Mouse (Mus musculus) right cerebral cortex, adult 2 months (tissue): Measurements from ENCODE around the gene Hist1h2ao.
"Not testable (repeated sequence)": the region's sequence is repeated elsewhere in the genome, so short reads cannot be mapped to it uniquely, and the experiment has no call there.

ENCODE experiments used
- DNase-seq, 2 experiments: peaks; one replicate each; pipeline ENCODE4 v3.0.0; 2021 to 2022; ENCODE audit warnings: low spot score in 2 of 2

Hist1h2ao gene

DNA sequence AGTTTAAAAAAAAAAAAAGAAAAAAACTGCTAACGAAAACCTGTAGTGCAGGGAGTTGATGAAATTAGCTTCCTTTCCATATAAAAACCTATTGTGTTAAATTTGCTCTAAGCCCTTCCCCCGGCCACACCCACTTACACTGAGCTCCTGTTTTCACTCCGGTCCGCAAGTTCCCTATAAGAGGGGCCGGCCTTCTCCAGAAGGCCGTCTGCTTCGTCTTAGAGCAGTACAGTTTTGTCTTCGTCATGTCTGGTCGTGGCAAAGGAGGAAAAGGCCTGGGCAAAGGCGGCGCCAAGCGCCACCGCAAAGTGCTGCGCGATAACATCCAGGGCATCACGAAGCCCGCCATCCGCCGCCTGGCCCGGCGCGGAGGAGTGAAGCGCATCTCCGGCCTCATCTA lies 1.3 kb downstream of the Hist1h2ao start, which contains the start of gene Hist1h4m:
Hist1h4m (plus strand) TSS at position 208 of the 400 bp plus-strand sequence.
- peak; percentile 54 to 56 for DNase-seq

DNA sequence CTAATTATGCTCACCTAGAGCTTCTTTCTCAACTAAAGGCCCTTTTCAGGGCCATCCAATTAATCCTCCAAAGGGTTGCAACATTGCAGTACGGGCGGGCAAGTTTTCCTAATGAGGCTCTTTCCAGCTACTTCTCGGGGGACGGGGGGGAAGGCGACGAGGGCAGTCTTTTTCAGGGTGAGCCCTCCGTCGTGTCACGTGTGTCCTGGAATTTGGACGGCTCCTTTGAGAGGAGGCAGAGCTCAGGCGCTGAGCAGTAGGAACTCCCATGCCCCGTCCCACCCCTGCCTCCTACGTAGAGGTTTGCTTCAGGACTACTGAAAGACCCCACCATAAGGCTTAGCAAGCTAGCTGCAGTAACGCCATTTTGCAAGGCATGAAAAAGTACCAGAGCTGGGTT lies 1.8 kb downstream of the Hist1h2ao start:
- not testable (repeated sequence) for DNase-seq

DNA sequence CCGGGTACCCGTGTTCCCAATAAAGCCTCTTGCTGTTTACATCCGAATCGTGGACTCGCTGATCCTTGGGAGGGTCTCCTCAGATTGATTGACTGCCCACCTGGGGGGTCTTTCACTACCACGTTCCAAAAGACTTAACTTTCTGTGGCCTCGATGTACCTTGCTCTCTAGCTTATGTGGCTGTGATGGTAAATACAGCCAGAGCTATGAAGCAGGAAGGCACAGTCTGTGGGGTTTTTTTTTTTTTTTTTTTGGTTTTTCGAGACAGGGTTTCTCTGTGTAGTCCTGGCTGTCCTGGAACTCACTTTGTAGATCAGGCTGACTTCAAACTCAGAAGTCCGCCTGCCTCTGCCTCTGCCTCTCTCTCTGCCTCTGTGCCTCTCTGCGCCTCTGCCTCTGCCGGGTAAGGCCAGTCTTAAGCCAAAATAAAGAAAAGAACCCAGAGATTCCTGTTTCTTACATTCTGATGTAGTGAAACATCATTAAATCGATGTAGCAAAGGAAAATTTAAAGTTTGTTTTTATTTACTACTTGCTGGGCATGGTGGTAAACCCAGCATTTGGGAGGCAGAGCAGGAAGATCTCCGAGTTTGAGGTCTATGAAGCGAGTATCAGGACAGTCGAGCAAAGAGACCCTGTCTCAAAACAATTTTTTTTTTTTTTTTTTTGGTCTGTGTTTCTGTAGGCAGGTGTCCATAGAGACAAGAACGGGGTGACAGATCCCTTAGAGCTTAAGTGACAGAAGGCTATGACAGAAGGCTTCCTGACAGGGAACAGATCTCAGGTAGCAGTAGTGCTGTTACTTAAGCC lies 10.0 kb downstream of the Hist1h2ao start:
- DNase-seq, result not testable (repeated sequence)

DNA sequence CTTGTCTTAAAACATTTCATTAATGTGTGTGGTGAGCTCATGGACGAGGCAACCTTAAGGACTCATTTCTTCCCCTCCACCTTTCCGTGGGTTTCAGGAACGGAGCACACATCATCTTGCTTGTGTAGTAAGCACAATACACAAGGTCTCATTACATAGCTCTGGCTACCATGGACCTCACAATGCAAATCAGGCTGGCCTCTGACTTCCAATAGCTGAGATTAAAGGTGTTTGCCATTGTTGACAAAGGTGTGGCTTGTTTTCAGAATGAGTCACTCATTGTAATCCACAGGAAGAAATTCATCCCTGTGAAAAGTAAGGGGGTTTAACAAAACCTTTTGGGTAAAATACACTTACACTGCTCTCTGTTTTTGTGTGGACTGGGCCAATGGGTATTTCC lies 18.2 kb downstream of the Hist1h2ao start:
- no peak for DNase-seq

DNA sequence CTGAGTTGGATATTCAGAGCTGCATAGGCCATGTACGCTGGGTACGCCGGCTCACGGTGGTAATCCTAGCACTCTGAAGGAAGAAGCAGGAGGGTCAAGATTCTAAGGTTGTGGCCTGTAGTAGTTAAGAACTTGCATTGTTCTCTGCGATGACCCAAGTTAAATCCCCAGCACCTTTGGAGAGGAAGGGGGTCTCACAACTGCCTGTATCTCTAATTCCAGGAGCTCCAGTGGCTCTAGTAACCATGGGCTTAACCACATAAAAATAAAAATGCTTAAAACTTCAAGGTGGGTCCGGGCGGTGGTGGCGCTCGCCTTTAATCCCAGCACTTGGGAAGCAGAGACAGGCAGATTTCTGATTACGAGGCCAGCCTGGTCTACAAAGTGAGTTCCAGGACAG lies 20.1 kb downstream of the Hist1h2ao start:
- no peak for DNase-seq

DNA sequence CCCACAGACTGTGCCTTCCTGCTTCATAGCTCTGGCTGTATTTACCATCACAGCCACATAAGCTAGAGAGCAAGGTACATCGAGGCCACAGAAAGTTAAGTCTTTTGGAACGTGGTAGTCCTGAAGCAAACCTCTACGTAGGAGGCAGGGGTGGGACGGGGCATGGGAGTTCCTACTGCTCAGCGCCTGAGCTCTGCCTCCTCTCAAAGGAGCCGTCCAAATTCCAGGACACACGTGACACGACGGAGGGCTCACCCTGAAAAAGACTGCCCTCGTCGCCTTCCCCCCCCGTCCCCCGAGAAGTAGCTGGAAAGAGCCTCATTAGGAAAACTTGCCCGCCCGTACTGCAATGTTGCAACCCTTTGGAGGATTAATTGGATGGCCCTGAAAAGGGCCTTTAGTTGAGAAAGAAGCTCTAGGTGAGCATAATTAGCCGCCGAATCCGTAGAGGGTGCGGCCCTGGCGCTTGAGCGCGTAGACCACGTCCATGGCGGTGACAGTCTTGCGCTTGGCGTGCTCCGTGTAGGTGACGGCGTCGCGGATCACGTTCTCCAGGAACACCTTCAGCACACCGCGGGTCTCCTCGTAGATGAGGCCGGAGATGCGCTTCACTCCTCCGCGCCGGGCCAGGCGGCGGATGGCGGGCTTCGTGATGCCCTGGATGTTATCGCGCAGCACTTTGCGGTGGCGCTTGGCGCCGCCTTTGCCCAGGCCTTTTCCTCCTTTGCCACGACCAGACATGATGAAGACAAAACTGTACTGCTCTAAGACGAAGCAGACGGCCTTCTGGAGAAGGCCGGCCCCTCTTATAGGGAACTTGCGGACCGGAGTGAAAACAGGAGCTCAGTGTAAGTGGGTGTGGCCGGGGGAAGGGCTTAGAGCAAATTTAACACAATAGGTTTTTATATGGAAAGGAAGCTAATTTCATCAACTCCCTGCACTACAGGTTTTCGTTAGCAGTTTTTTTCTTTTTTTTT lies 21.4 kb downstream of the Hist1h2ao start, which contains the start of gene Hist1h4n:
Hist1h4n (minus strand) TSS at position 779 of the 977 bp plus-strand sequence.
- peak; percentile 36 to 42 for DNase-seq

DNA sequence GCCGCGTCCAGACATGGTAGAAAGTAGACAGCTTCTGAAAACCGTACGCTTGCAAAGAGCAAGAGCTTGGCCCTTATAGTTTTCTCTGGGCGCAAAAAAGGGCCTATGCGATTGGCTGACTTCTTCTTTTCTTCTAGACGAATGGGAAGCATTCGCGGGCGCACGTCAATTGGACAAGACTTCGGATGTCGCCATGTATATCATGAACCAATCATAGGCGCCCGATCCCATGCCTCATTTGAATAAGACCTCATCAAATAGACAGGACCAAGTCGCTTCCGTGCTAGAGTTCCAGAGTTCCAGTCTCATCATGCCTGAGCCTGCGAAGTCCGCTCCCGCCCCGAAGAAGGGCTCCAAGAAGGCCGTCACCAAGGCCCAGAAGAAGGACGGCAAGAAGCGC lies 23.2 kb downstream of the Hist1h2ao start, which contains the start of the genes Hist1h2ap and Hist1h2br:
Hist1h2ap (minus strand) TSS at position 47 of the 400 bp plus-strand sequence.
Hist1h2br (plus strand) TSS at position 283 of the 400 bp plus-strand sequence.
- DNase-seq, result not testable (repeated sequence)

DNA sequence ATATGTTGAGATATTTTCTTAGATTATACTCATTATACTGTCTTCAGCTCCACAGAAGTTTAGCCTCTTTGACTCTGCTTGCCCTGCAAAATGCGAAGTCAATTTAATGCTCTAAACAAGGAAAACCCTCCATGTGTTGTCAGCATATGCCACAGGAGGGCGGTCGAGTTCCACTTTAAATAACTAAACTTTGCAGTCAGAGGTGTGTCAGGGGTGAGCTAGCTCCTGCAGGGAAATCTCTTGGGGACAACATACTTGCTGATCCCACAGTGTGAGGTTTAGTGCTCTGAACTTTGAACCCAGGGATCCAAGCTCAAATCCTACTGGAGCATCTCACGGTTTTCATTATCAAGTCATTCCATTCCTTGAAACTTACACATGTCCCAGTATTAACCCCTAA lies 30.2 kb downstream of the Hist1h2ao start:
- not testable (repeated sequence) for DNase-seq

DNA sequence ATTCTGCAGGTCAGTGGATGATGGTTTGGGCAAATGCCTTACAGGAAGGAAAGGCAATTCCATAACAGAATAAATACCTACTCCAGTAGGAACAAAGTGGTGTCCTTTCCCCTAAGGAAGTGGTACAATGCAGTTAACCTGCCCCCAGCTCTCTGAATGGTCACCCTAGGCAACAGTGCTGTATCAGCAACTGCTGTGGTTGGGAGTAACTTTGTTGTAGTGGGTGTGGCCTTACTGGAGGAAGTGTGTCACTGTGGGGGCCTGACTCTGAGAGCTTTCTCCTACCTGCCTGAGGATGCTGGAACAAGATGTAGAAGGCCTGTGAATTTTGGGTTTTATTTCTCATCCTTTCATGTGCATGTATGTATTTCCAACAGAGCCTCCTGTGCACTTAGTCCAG lies 36.1 kb downstream of the Hist1h2ao start:
- not testable (repeated sequence) for DNase-seq

DNA sequence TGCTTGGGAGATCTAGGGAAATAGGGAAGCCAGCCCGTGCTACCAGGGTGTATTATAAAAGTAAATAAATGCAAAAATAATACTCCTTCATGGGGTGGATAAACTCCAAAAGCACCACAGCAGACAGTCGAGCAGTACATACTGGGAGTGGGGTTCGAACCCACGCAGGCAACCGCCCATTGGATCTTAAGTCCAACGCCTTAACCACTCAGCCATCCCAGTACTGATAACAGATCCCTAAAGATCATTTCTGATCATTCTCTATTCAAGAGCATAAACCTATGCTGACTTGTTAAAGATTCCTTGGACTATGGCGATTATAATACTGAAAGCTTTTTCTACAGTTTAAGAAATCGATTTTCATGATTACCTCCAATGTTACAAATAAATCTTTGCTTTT lies 37.6 kb downstream of the Hist1h2ao start:
- DNase-seq, result peak in 1 of 2 experiments; percentile 15

DNA sequence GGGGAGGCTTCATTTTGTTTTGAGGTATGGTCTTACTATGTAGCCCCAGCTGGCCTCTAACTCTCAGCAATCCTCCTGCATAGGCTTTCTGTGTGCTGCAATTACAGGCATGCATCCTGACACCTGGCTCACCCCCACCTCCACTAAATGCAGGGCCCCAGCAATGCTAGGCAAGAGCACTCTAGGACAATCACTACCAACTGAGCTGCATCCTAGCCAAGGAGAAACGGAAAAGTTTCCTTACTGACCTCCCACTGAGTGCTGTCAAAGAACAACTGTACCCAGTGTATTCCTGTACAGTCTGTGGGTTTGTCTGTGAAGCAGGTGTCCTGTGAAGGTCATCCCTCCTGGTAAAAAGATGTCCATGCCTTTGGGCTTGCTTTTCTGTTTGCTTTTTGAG lies 40.4 kb downstream of the Hist1h2ao start:
- DNase-seq, result not testable (repeated sequence)

DNA sequence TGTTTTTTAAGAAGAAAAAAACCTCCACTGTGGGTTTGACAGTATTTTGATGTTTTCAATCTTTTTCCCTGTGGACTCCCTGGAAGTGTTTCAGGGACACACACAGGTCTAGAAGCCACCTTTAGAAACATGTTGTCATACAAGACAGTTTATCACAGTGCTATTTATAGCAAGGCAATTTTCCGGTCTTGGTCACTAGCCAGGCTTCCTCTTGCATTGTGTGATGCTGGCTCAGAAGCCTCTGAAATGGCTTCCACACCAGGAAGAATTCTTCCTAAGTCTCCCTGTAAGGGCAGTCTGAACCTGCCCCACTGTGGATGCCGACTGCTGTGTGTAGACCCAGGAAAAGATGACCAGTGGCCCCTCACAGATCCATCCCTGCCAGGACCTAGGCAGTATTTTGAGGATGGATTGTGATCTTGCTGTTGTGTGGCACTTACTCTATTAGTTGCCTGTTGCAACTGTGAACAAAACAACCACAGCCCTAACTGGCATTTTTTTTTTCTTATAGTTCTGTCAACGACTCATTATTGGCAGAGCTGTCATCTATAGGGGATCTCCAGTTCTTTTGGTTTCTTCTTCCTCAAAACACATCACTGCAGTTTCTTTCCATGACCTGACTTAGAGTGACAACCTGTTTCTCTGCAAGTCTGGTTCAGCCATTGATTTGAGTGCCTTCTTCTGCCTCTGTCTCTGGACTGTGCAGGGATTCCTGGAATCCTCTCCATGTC lies 42.1 kb downstream of the Hist1h2ao start:
- no peak for DNase-seq

DNA sequence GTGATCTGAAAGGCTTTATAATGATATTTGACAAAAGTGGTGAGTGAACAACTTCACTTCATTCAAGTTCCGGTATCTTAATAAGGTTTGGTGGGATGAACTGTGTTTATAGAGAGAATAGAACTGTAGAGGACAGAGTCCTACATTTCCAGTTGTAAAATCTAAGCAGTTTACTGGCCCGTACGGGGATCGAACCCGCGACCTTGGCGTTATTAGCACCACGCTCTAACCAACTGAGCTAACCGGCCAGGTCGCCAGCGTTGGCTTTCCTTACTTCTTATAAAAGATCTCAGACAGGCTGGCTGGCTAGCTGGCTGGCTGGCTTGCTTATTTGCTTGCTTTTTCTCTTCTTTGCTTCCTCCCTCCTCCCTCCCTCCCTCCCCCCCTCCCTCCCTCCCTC lies 44.9 kb downstream of the Hist1h2ao start:
- peak; percentile 93 to 95 for DNase-seq

DNA sequence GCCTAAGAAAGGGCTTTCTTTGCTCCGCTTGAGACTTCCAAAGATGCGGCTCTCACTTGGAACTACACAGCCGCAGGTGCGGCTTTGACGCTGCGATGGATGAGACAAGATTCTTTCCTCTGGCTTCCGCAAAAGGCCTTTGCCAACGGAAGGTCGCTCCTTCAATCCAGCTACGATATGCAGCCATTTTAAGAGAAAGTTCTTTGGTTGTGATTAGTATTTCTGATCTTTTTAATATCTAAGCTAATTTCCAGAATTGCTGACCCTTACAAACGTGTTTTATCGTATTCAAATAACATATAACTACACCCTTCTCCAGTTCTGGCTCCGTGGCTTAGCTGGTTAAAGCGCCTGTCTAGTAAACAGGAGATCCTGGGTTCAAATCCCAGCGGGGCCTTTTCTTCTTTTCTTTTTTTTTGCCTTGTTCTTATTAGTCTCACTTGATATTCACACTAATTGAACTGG lies 45.5 kb downstream of the Hist1h2ao start:
- DNase-seq, result peak; percentile 52 to 86
